Mouse (Mus musculus) lung, embryonic 16.5 days (tissue): Measurements from ENCODE around the gene Cfap36. TPM values are rescaled to one million over a fixed set of nuclear protein-coding genes. Genes with fewer than 3 reads are reported as not detected.

Experiments used
- ATAC-seq: fragments of 200-750 bp; cut with Nextera tagmentation; 2 replicates; pipeline ENCODE4 v1.8.0; 2017; ENCODE audit warnings: low read depth, mild to moderate bottlenecking, moderate library complexity
- H3K27ac ChIP-seq: fragments of 300-500 bp; sonication (generic); 2 replicates; pipeline ENCODE4 v1.5.1; 2014; ENCODE audit warnings: mild to moderate bottlenecking, control low read depth, low read length
- H3K27me3 ChIP-seq: fragments of 300-500 bp; sonication (generic); 2 replicates; pipeline ENCODE4 v1.6.1; 2014; ENCODE audit warnings: low read depth, low read length, mixed read lengths; ENCODE audit not compliant: control insufficient read depth, insufficient read depth
- H3K36me3 ChIP-seq: fragments of 300-500 bp; sonication (generic); 2 replicates; pipeline ENCODE4 v1.6.1; 2014; ENCODE audit warnings: low read length; ENCODE audit not compliant: control insufficient read depth, insufficient read depth
- H3K4me1 ChIP-seq: fragments of 300-500 bp; sonication (generic); replicated peaks from 2 replicates; pipeline ENCODE4 v1.6.1; 2014; ENCODE audit warnings: low read length, mixed read lengths; ENCODE audit not compliant: control insufficient read depth, insufficient read depth
- H3K4me2 ChIP-seq: fragments of 300-500 bp; sonication (generic); 2 replicates; pipeline ENCODE4 v1.6.1; 2014; ENCODE audit warnings: low read depth, low read length, control low read depth
- H3K4me3 ChIP-seq: fragments of 300-500 bp; sonication (generic); 2 replicates; pipeline ENCODE4 v1.5.1; 2014; ENCODE audit warnings: mild to moderate bottlenecking, low read length, control low read depth
- H3K9ac ChIP-seq: fragments of 300-500 bp; sonication (generic); 2 replicates; pipeline ENCODE4 v1.6.1; 2014; ENCODE audit warnings: low read length, control low read depth
- H3K9me3 ChIP-seq: fragments of 300-500 bp; sonication (generic); 2 replicates; pipeline ENCODE4 v1.6.1; 2016; ENCODE audit warnings: low read length; ENCODE audit not compliant: control insufficient read depth
- WGBS: fragments of 180-500 bp; shearing (Covaris S2); extraction: QIAGEN DNeasy Blood & Tissue Kit; methylation state at CpG from one replicate; pipeline ENCODE4 v1.1.7; 2014; 5-methylcytosine and 5-hydroxymethylcytosine counted together
- polyA plus RNA-seq: library from polyadenylated mRNA; unstranded; fragments of >200 nt; fragmentation: Nextera tagmentation; extraction: Ambion mirVana; gene quantifications from 2 replicates; pipeline ENCODE4 v1.2.1, GENCODE M21; 2015

The Cfap36 gene
- polyA plus RNA-seq, 1 experiment from 2014 or later = 71.6 TPM

- Histone ChIP-seq H3K27ac (no peak overlapping the region), H3K4me2 (no peak overlapping the region), H3K27me3 (no peaks in the 10 kb centered on the region), H3K4me3 (no peak overlapping the region), H3K4me1 (no peaks in the 10 kb centered on the region), H3K9ac (no peak overlapping the region), H3K9me3 (no peaks in the 10 kb centered on the region), H3K36me3 (peaks cover 37% of the 10 kb centered on the region)
- 88% methylated on average over 2 of the region's 2 CpGs for WGBS
- ATAC-seq = no peak
Observed at GRCm38 (mm10) chr11:29216196-29216595, 31.0 kb downstream of the Cfap36 start.

- Histone ChIP-seq H3K36me3 (peaks cover 19% of the 10 kb centered on the region), H3K4me1 (no peaks in the 10 kb centered on the region), H3K4me2 (no peak overlapping the region), H3K9ac (no peak overlapping the region), H3K9me3 (no peaks in the 10 kb centered on the region), H3K4me3 (no peak overlapping the region), H3K27ac (no peak overlapping the region), H3K27me3 (no peaks in the 10 kb centered on the region)
- no peak for ATAC-seq
- 90% methylated on average over 2 of the region's 2 CpGs for WGBS
Observed at GRCm38 (mm10) chr11:29209774-29210173, 37.4 kb downstream of the Cfap36 start.

- Histone ChIP-seq H3K4me1 (no peaks in the 10 kb centered on the region), H3K4me3 (no peak overlapping the region), H3K27ac (no peak overlapping the region), H3K4me2 (no peak overlapping the region), H3K9me3 (no peaks in the 10 kb centered on the region), H3K9ac (no peak overlapping the region), H3K36me3 (peaks cover 17% of the 10 kb centered on the region), H3K27me3 (no peaks in the 10 kb centered on the region)
- ATAC-seq = no peak
- WGBS = 80% methylated on average over 5 of the region's 5 CpGs
Observed at GRCm38 (mm10) chr11:29203653-29204052, 43.6 kb downstream of the Cfap36 start.

- Histone ChIP-seq H3K4me2 (no peak overlapping the region), H3K9me3 (no peaks in the 10 kb centered on the region), H3K27me3 (no peaks in the 10 kb centered on the region), H3K9ac (no peak overlapping the region), H3K4me1 (no peaks in the 10 kb centered on the region), H3K36me3 (peaks cover 10% of the 10 kb centered on the region), H3K4me3 (no peak overlapping the region), H3K27ac (no peak overlapping the region)
- 87% methylated on average over 2 of the region's 2 CpGs for WGBS
- no peak for ATAC-seq
Observed at GRCm38 (mm10) chr11:29188981-29189380, 58.2 kb downstream of the Cfap36 start.

- H3K36me3 ChIP-seq = peaks cover 17% of the 10 kb centered on the region
- H3K4me1 ChIP-seq = no peaks in the 10 kb centered on the region
- H3K4me2 ChIP-seq = no peak overlapping the region
- no peaks in the 10 kb centered on the region for H3K9me3 ChIP-seq
- no peak overlapping the region for H3K27ac ChIP-seq
- no peaks in the 10 kb centered on the region for H3K27me3 ChIP-seq
- H3K9ac ChIP-seq = no peak overlapping the region
- no peak overlapping the region for H3K4me3 ChIP-seq
- WGBS = 92% methylated on average over 5 of the region's 5 CpGs
- no peak for ATAC-seq
Observed at GRCm38 (mm10) chr11:29181751-29182150, 65.5 kb downstream of the Cfap36 start.

- Histone ChIP-seq H3K4me1 (no peaks in the 10 kb centered on the region), H3K9me3 (no peaks in the 10 kb centered on the region), H3K4me3 (no peak overlapping the region), H3K4me2 (no peak overlapping the region), H3K27me3 (no peaks in the 10 kb centered on the region), H3K27ac (no peak overlapping the region), H3K9ac (no peak overlapping the region), H3K36me3 (peaks cover 12% of the 10 kb centered on the region)
- ATAC-seq = no peak
- WGBS = 84% methylated on average over 3 of the region's 3 CpGs
Observed at GRCm38 (mm10) chr11:29180657-29181056, 66.6 kb downstream of the Cfap36 start.

- no peak overlapping the region for H3K4me3 ChIP-seq
- H3K27me3 ChIP-seq = no peaks in the 10 kb centered on the region
- H3K27ac ChIP-seq = no peak overlapping the region
- no peaks in the 10 kb centered on the region for H3K9me3 ChIP-seq
- H3K9ac ChIP-seq = no peak overlapping the region
- H3K4me2 ChIP-seq = no peak overlapping the region
- peaks cover 9% of the 10 kb centered on the region for H3K36me3 ChIP-seq
- 92% methylated on average over 1 of the region's 1 CpGs for WGBS
- no peaks in the 10 kb centered on the region for H3K4me1 ChIP-seq
- ATAC-seq = no peak
Observed at GRCm38 (mm10) chr11:29179319-29179718, 67.9 kb downstream of the Cfap36 start.

- WGBS = 3% methylated on average over 12 of the region's 13 CpGs
- Histone ChIP-seq H3K4me2 (peak overlapping the region; percentile 79), H3K9ac (peak overlapping the region; percentile 99)
Observed at GRCm38 (mm10) chr11:29173706-29174436, 73.3 kb downstream of the Cfap36 start.

GRCm38 (mm10) chr11:29173125-29173631 lies 74.0 kb downstream of the Cfap36 start:
- Histone ChIP-seq H3K4me1 (peaks cover 8% of the 10 kb centered on the region), H3K4me2 (peak overlapping the region; percentile 79), H3K36me3 (no peaks in the 10 kb centered on the region), H3K9ac (peak overlapping the region; percentile 99), H3K4me3 (peak overlapping the region; percentile 68), H3K9me3 (no peaks in the 10 kb centered on the region), H3K27me3 (no peaks in the 10 kb centered on the region), H3K27ac (peak overlapping the region; percentile 97)
- ATAC-seq = peak; percentile 74
- under 1% methylated on average over 38 of the region's 38 CpGs for WGBS

More at GRCm38 (mm10) chr11:29173706-29174436, 73.3 kb downstream of the Cfap36 start:
- ATAC-seq = no peak
- peaks cover 8% of the 10 kb centered on the region for H3K4me1 ChIP-seq
- no peaks in the 10 kb centered on the region for H3K27me3 ChIP-seq
- H3K27ac ChIP-seq = peak overlapping the region; percentile 97
- H3K36me3 ChIP-seq = no peaks in the 10 kb centered on the region
- H3K4me3 ChIP-seq = peak overlapping the region; percentile 68
- H3K9me3 ChIP-seq = no peaks in the 10 kb centered on the region
